Mouse (Mus musculus): ENCODE measurements around the gene Cadm4.
"Not testable (repeated sequence)": the region's sequence is repeated elsewhere in the genome, so short reads cannot be mapped to it uniquely, and the experiment has no call there.

The Cadm4 gene

GRCm38 (mm10) chr7:24501492-24501891, 19.7 kb downstream of the Cadm4 start:
- no peak for DNase-seq (ENCODE audit: low spot score in 2 of 2)

- no peak for DNase-seq (ENCODE audit: low spot score in 2 of 2)
These were observed 22.2 kb downstream of the Cadm4 start for GRCm38 (mm10) chr7:24504004-24504403.

DNA sequence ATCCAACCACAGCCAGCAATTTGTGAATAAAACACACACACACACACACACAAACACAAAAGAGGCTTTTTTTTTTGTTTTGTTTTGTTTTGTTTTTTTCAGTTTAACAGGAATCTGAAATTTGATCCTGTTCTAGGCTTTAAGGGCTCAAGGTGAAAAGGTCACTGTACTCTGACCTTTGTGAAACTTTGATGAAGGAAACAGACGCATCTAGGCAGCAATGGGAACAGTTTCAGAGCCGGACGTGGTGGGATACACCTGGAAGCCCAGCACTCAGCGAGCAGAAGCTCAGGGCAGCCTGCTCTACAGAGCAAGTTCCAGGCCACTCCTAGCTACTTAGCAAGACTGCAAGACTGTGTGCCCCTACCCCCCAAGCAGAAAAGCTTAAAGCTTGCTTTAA, 23.0 kb downstream of the Cadm4 start:
- no peak for DNase-seq (ENCODE audit: low spot score in 2 of 2)

- DNase-seq (ENCODE audit: low spot score in 2 of 2): no peak
These were observed 23.7 kb downstream of the Cadm4 start for GRCm38 (mm10) chr7:24505447-24506064.

DNA sequence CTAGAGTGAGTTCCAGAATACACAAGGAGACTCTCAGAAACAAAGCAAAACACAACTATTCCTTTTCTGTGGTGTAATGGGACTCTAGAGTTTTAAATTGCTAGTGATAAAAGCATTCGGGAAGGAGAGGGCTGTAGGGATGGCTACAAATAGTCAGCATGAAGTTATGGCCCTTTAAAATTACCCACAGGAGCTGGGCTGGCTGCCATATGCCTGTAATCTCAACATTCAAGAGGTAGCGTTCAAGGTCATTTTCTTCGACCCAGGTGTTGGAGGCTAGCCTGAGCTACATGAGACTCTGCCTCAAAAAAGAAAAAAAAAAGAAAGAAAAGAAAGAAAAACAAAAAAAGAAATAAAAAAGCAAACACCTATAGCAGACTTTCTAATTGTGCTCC, 24.2 kb downstream of the Cadm4 start:
- DNase-seq (ENCODE audit: low spot score in 2 of 2): no peak

- peak in 1 of 2 experiments; percentile 34 for DNase-seq (ENCODE audit: low spot score in 2 of 2)
These were observed 24.6 kb downstream of the Cadm4 start for GRCm38 (mm10) chr7:24506476-24506837.

DNA sequence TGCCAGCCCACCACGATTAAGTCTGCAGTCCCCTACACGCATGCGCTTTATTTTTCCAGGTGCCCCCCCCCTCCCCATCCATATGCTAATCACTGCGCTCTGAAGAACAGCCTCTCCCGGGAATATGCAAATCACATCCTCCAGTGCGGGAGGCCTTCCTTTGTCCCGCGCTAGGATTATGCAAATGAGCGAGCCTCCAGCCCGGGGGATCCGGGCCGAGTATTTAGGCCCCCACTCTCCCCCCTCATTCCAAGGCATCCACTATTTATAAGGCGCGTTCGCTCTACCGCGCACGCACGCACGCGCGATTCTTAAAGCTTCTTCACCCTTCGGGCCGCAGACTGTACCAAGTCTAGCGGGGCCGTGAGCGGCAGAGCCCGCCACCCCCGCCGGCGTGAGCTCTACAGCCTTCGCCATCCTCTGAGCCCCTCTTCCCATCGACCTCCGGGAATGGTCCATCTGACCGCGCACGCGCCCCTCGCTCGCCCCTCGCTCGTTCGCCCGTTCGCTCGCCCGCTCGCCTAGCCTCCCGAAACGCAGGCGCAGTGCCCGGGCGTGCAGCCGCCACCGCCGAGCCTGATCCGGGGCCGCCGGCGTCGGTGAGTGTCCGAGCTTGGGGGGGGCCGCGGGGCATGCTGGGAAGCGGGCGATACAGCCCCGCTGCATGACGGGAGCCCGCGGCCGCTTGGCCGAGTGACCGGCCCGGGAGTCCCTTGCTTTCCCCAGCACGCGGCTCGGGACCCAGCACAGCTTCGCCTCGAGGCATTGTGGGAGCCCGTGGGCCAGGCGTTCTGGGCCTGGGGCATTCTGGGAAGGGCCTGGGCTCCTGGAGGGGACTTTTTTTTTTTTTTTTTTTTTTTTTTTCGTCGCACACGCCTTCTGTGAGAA, 25.3 kb downstream of the Cadm4 start, which contains the start of gene Zfp428:
Gene Zfp428, plus strand, starts transcription at position 169 of the 888 bp plus-strand sequence.
- peak; percentile 79 to 86 for DNase-seq (ENCODE audit: low spot score in 2 of 2)

DNA sequence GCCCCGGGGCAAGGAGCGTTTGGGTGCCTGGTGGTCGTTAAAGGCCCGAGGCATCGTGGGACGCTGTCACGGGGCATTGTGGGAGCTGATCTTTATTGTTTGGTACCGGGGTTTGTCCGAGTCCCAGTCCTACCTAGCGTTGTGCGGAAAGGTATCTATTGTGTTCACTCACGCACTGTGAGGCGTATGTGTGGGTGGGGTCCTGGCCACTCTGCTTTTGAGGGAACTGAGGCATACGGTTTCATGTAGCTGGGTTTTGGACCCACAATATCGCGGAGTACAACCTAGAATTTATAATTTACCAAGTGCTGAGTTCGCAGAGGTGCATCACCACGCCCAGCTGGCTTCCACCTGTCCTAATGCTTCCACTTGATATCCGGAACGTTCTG, 25.9 kb downstream of the Cadm4 start:
- no peak for DNase-seq (ENCODE audit: low spot score in 2 of 2)

DNA sequence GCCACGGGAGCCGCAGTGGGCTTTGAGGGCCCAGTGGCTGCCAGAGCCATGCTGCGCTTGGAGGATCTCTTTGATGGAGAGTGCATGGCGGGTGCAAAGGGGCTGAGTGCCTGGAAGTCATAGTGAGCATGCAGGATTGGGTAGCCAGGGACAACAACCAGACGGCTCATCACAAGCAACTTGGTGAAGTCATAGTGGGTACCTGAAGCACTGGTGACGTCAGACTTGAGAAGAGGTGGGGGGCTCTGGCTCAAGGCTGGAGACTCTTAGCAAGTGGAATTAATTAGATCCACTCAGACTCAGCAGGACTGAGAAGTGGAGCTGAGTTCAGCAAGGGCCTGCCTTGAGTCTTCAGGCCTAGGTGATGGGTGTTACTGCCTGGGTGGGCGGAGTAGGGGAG, 30.5 kb downstream of the Cadm4 start, which contains the start of gene AC161166.1:
Gene AC161166.1, minus strand, starts transcription at position 101 of the 400 bp plus-strand sequence.
- no peak for DNase-seq (ENCODE audit: low spot score in 2 of 2)

DNA sequence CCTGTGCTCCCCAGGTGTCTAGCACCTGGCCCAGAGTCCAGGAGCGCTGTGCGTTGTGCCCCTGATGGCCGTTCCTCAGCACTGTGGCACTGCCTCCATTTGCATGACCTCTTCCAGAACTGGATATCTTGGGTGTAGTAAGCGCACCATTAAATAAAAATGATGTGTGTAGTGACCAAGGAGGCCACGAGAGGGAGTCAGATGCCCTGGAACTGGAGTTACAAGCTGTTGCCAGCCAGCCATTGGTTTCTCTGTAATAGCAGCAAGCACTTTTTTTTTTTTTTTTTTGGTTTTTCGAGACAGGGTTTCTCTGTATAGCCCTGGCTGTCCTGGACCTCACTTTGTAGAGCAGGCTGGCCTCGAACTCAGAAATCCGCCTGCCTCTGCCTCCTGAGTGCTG, 34.5 kb downstream of the Cadm4 start:
- DNase-seq (ENCODE audit: low spot score in 2 of 2): not testable (repeated sequence)

GRCm38 (mm10) chr7:24517077-24517476, 35.3 kb downstream of the Cadm4 start:
- DNase-seq (ENCODE audit: low spot score in 2 of 2): no peak

GRCm38 (mm10) chr7:24517654-24518053, 35.8 kb downstream of the Cadm4 start:
- DNase-seq (ENCODE audit: low spot score in 2 of 2): no peak

DNA sequence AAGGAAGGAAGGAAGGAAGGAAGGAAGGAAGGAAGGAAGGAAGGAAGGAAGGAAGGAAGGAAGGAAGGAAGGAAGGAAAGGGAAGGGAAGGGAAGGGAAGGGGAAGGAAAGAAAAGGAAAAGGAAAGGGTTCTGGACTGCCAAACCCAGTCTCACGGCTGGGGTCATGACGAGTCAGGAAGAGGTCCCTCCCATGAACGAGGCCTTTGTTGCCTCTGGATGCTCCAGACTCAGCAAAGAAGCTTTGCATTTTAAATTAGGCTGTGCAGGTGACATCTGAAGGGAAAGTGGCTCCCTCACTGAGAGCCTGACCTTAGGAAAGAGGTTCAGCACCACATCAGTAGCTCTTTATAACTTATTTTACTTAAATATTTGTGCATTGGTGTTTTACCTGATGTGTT, 37.3 kb downstream of the Cadm4 start:
- DNase-seq (ENCODE audit: low spot score in 2 of 2): no peak

- DNase-seq (ENCODE audit: low spot score in 2 of 2): not testable (repeated sequence)
These were observed 38.2 kb downstream of the Cadm4 start for GRCm38 (mm10) chr7:24520054-24520453.

GRCm38 (mm10) chr7:24522805-24523204, 41.0 kb downstream of the Cadm4 start:
- no peak for DNase-seq (ENCODE audit: low spot score in 2 of 2)

- DNase-seq (ENCODE audit: low spot score in 2 of 2): no peak
These were observed 41.9 kb downstream of the Cadm4 start for GRCm38 (mm10) chr7:24523723-24524122.

- no peak for DNase-seq (ENCODE audit: low spot score in 2 of 2)
These were observed 43.2 kb downstream of the Cadm4 start for GRCm38 (mm10) chr7:24524978-24525377.

GRCm38 (mm10) chr7:24525686-24526420, 44.0 kb downstream of the Cadm4 start:
- DNase-seq (ENCODE audit: low spot score in 2 of 2): no peak

DNA sequence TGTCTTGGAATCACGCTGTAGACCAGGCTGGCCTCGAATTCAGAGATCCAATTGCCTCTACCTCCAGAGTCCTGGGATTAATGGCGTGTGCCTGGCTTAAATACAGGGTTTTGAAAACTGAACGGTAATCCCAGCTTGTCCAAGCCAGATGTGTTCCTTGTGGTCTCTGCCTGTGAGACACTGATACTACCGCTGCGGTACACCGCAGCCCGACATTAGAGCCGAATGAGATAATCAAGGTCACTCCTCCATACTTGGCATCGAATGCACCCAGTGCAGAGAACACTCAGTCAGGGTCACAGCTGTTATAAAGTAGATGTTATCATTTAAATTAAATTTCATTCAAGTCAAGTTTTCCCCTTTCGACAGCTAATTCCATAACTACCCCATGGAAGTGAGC, 47.0 kb downstream of the Cadm4 start:
- no peak for DNase-seq (ENCODE audit: low spot score in 2 of 2)

DNA sequence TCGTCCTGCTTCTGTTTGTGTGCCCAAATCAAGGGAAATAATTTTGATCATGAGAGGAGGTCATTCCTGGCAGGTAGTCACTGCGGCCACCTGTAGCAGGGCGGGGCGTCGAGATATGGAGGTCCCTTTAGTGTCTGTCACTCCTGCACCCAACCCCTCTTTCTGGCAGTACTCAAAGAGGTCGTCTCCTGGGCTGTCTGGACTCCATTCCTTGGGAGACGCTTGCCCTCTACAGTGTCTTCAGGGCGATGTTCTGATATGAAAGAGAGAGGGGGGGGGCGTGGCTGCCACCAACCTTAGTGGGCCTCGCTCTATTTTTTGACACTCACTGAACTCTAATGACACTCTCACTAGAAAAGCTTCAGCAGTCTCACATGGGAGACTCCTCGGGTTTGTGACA, 47.8 kb downstream of the Cadm4 start:
- no peak for DNase-seq (ENCODE audit: low spot score in 2 of 2)

GRCm38 (mm10) chr7:24530062-24530931, 48.5 kb downstream of the Cadm4 start, which contains the start of gene Irgq:
Gene Irgq (plus strand): TSS chr7:24530689.
- peak; percentile 97 to 98 for DNase-seq (ENCODE audit: low spot score in 2 of 2)
